Mouse (Mus musculus) ES-Bruce4 (cell line): Measurements from ENCODE around the gene Myom3.

Experiments
- CTCF ChIP-seq: IDR thresholded peaks from one replicate; pipeline ENCODE4 v1.8.1; 2011; ENCODE audit warnings: low read depth, low read length
- EP300 ChIP-seq: IDR thresholded peaks from 2 replicates; pipeline ENCODE4 v1.6.1; 2011; ENCODE audit warnings: low read depth, low read length; ENCODE audit not compliant: insufficient read depth
- POLR2A ChIP-seq: IDR thresholded peaks from one replicate; pipeline ENCODE4 v1.8.1; 2011; ENCODE audit warnings: low read length; ENCODE audit not compliant: insufficient read depth

GRCm38 (mm10) chr4:135762251-135762906, 2.9 kb downstream of the Myom3 start:
- no peak for TF ChIP-seq CTCF
- TF ChIP-seq POLR2A: peak; percentile 69
- TF ChIP-seq EP300: no peak
